Mouse (Mus musculus): ENCODE data around the gene Sdhb.

Sdhb gene

GRCm38 (mm10) chr4:140947487-140948440 is 13.2 kb upstream of the Sdhb start:
- in situ Hi-C loops (cut with MboI, MseI): loop anchor here in 1 of 2 experiments (5.0 kb wide), 1 partner anchor 845 kb away; the partner anchor contains the start of genes Casp9 and Dnajc16

- in situ Hi-C loops (cut with MboI, MseI): loop anchor here in 1 of 2 experiments (5.0 kb wide), 1 partner anchor 844 kb away; the partner anchor contains the start of genes Casp9 and Dnajc16
These were observed 12.5 kb upstream of the Sdhb start for GRCm38 (mm10) chr4:140948481-140948880.

- in situ Hi-C loops (cut with MboI, MseI): loop anchor here in 1 of 2 experiments (5.0 kb wide), 1 partner anchor 843 kb away; the partner anchor contains the start of genes Casp9 and Dnajc16
These were observed 12.0 kb upstream of the Sdhb start for GRCm38 (mm10) chr4:140949052-140949451.

GRCm38 (mm10) chr4:140949616-140950015 is 11.4 kb upstream of the Sdhb start:
- in situ Hi-C loops (cut with MboI, MseI): loop anchor here in 1 of 2 experiments (5.0 to 10.0 kb wide), 2 partner anchors 45 to 843 kb away; partner anchors contain the start of genes Casp9, Dnajc16 and Padi2

- in situ Hi-C loops (cut with MboI, MseI): loop anchor here in 1 of 2 experiments (10.0 kb wide), 1 partner anchor 46 kb away; the partner anchor contains the start of gene Padi2
These were observed 10.4 kb upstream of the Sdhb start for GRCm38 (mm10) chr4:140950574-140950973.

- in situ Hi-C loops (cut with MboI, MseI): loop anchor here in 1 of 2 experiments (10.0 kb wide), 1 partner anchor 47 kb away; the partner anchor contains the start of gene Padi2
These were observed 9.0 kb upstream of the Sdhb start for GRCm38 (mm10) chr4:140951861-140952641.

GRCm38 (mm10) chr4:140957131-140957702 is 3.8 kb upstream of the Sdhb start:
- in situ Hi-C loops (cut with MboI, MseI): loop anchor here (5.0 to 10.0 kb wide), 3 partner anchors 45 to 135 kb away; partner anchors contain the start of gene Padi2 (in 1 of the 2)

GRCm38 (mm10) chr4:140957725-140958124 is 3.3 kb upstream of the Sdhb start:
- in situ Hi-C loops (cut with MboI, MseI): loop anchor here (5.0 to 10.0 kb wide), 3 partner anchors 45 to 135 kb away; partner anchors contain the start of gene Padi2 (in 1 of the 2)

GRCm38 (mm10) chr4:140958319-140958718 is 2.7 kb upstream of the Sdhb start:
- in situ Hi-C loops (cut with MboI, MseI): loop anchor here (5.0 to 10.0 kb wide), 3 partner anchors 46 to 136 kb away; partner anchors contain the start of gene Padi2 (in 1 of the 2)

- in situ Hi-C loops (cut with MboI, MseI): loop anchor here (5.0 to 10.0 kb wide), 3 partner anchors 47 to 137 kb away; partner anchors contain the start of gene Padi2 (in 1 of the 2)
These were observed 1.8 kb upstream of the Sdhb start for GRCm38 (mm10) chr4:140959128-140959679.

GRCm38 (mm10) chr4:140959715-140960479 is 1.1 kb upstream of the Sdhb start:
- in situ Hi-C loops (cut with MboI, MseI): loop anchor here (5.0 to 10.0 kb wide), 3 partner anchors 48 to 138 kb away; partner anchors contain the start of gene Padi2 (in 1 of the 2)

- in situ Hi-C loops (cut with MboI, MseI): no loop called here
These were observed 634 bp downstream of the Sdhb start for GRCm38 (mm10) chr4:140961467-140962206.

- in situ Hi-C loops (cut with MboI, MseI): no loop called here
These were observed 1.4 kb downstream of the Sdhb start for GRCm38 (mm10) chr4:140962207-140962909.

GRCm38 (mm10) chr4:140962950-140963349 is 1.9 kb downstream of the Sdhb start:
- in situ Hi-C loops (cut with MboI, MseI): no loop called here

- in situ Hi-C loops (cut with MboI, MseI): no loop called here
These were observed 3.1 kb downstream of the Sdhb start for GRCm38 (mm10) chr4:140963941-140964597.

GRCm38 (mm10) chr4:140964620-140965019 is 3.6 kb downstream of the Sdhb start:
- in situ Hi-C loops (cut with MboI, MseI): no loop called here

GRCm38 (mm10) chr4:140967386-140968159 is 6.6 kb downstream of the Sdhb start:
- in situ Hi-C loops (cut with MboI, MseI): no loop called here
